Mouse (Mus musculus): Measurements from ENCODE around the gene Strap. TPM values are rescaled to one million over a fixed set of nuclear protein-coding genes. Genes with fewer than 3 reads are reported as not detected.
A peak's percentile ranks its signal among the peaks of the same experiment; 100 is the strongest.

Strap gene
- polyA plus RNA-seq (2012; rRNA removed) (53.2 and 62.7 TPM in 2 replicates), polyA plus RNA-seq (2014; fragmentation: Nextera tagmentation; extraction: Ambion mirVana) (159 and 160 TPM in 2 replicates)

GRCm38 (mm10) chr6:137734846-137735609 is at the start of gene Strap:
Gene Strap, plus strand, starts transcription at chr6:137735078.
- WGBS: under 1% methylated on average over 57 of the region's 86 CpGs
- Histone ChIP-seq H3K4me2 (replicated peaks; ENCODE audit: low read depth, low read length, severe bottlenecking) (peak within 1 kb of the TSS; percentile 91), H3K9me3 (ENCODE audit: control insufficient read depth, low read length) (no peaks in the 10 kb centered on the region), H3K36me3 (ENCODE audit: control insufficient read depth, insufficient read depth, low read length) (peaks cover 21% of the 10 kb centered on the region), H3K4me1 (ENCODE audit: control insufficient read depth, insufficient read depth, low read length) (peaks cover 13% of the 10 kb centered on the region), H3K27ac (replicated peaks; ENCODE audit: low read depth, low read length) (peak within 1 kb of the TSS; percentile 86), H3K9ac (ENCODE audit: low read depth, low read length, severe bottlenecking) (peak within 1 kb of the TSS; percentile 95), H3K4me3 (replicated peaks; ENCODE audit: low read length) (peak within 1 kb of the TSS; percentile 71), H3K27me3 (ENCODE audit: control insufficient read depth, insufficient read depth, low read length) (no peaks in the 10 kb centered on the region)
- TF ChIP-seq POLR2A (IDR thresholded peaks at IDR 0.05; ENCODE audit: borderline replicate concordance, extremely low read depth, insufficient read depth, insufficient read length): peak; percentile 79; the same call in 1 of the 2 replicates
- peak; percentile 97 for DNase-seq (ENCODE audit: low spot score)
- peak; percentile 99 for ATAC-seq (ENCODE audit: low FRiP score, low read depth)

DNA sequence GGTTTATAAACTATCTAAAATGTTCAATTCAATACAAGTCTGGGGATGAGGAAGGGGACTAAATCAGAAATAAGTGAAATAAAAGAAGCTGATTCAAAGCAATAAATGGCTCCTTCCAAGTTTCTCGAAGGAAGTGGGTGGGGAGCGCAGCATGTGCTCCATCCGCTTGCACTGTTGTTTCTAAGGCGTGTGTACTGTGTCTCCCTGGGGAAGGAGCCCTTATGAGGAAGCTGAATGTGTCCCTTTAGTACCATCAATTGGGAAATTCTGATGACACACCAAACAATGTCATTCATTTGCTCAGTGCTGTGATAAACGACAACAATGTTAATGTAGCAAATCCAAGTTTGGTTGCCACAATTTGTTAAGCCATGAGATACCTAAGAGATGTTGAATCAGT is 47.2 kb upstream of the Strap start:
- H3K27ac ChIP-seq (replicated peaks; ENCODE audit: low read depth, low read length): no peak overlapping the region
- no peak overlapping the region for H3K9ac ChIP-seq (ENCODE audit: low read depth, low read length, severe bottlenecking)
- H3K9me3 ChIP-seq (ENCODE audit: control insufficient read depth, low read length): no peaks in the 10 kb centered on the region
- no peaks in the 10 kb centered on the region for H3K36me3 ChIP-seq (ENCODE audit: control insufficient read depth, insufficient read depth, low read length)
- DNase-seq (ENCODE audit: low spot score) (no peak), ATAC-seq (ENCODE audit: low FRiP score, low read depth) (no peak)
- H3K4me2 ChIP-seq (replicated peaks; ENCODE audit: low read depth, low read length, severe bottlenecking): no peak overlapping the region
- H3K4me3 ChIP-seq (replicated peaks; ENCODE audit: low read length): no peak overlapping the region
- WGBS: 93% methylated on average over 5 of the region's 5 CpGs
- no peak for TF ChIP-seq POLR2A (IDR thresholded peaks at IDR 0.05; ENCODE audit: borderline replicate concordance, extremely low read depth, insufficient read depth, insufficient read length)
- H3K4me1 ChIP-seq (ENCODE audit: control insufficient read depth, insufficient read depth, low read length): peaks cover 3% of the 10 kb centered on the region
- no peaks in the 10 kb centered on the region for H3K27me3 ChIP-seq (ENCODE audit: control insufficient read depth, insufficient read depth, low read length)

- ATAC-seq (ENCODE audit: low FRiP score, low read depth): no peak
- H3K4me3 ChIP-seq (replicated peaks; ENCODE audit: low read length): no peak overlapping the region
- 85% methylated on average over 3 of the region's 3 CpGs for WGBS
Observed at GRCm38 (mm10) chr6:137688079-137688478, 46.8 kb upstream of the Strap start.

DNA sequence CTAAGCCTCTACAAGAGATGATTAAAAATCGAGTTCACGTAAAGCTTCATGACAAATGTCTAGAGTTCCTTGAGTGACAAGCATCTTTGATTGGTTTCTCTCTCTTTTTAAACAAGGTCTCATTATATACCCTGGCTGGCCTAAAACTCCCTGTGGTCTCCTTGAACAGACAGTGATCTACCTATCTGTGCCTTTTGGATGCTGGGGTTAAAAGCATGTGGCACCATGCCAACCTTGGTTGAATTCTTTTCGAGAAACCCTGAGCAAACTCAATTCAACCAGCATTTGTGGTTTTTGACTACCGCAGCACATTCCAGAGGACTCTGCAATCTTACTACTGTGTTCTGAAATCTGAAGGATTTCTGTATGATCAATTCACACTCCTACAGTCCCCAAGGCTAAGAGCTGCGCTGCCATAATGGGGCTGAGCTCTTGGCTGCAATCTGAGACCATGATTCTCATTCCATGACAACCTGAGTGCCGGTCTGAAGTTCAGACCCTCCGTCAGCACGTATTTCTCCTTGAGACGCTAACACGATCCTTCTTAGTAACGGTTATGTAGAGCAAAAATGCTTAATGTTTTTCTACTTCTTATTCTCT is 46.3 kb upstream of the Strap start:
- no peak overlapping the region for H3K4me2 ChIP-seq (replicated peaks; ENCODE audit: low read depth, low read length, severe bottlenecking)
- WGBS: 66% methylated on average over 11 of the region's 11 CpGs
- H3K9ac ChIP-seq (ENCODE audit: low read depth, low read length, severe bottlenecking): no peak overlapping the region
- H3K9me3 ChIP-seq (ENCODE audit: control insufficient read depth, low read length): no peaks in the 10 kb centered on the region
- no peak overlapping the region for H3K4me3 ChIP-seq (replicated peaks; ENCODE audit: low read length)
- H3K4me1 ChIP-seq (ENCODE audit: control insufficient read depth, insufficient read depth, low read length): peaks cover 3% of the 10 kb centered on the region
- no peak overlapping the region for H3K27ac ChIP-seq (replicated peaks; ENCODE audit: low read depth, low read length)
- DNase-seq (ENCODE audit: low spot score) (peak; percentile 35), ATAC-seq (ENCODE audit: low FRiP score, low read depth) (no peak; the same call in 1 of the 2 replicates)
- H3K36me3 ChIP-seq (ENCODE audit: control insufficient read depth, insufficient read depth, low read length): no peaks in the 10 kb centered on the region
- no peaks in the 10 kb centered on the region for H3K27me3 ChIP-seq (ENCODE audit: control insufficient read depth, insufficient read depth, low read length)
- no peak for TF ChIP-seq POLR2A (IDR thresholded peaks at IDR 0.05; ENCODE audit: borderline replicate concordance, extremely low read depth, insufficient read depth, insufficient read length)

More at GRCm38 (mm10) chr6:137688079-137688478, 46.8 kb upstream of the Strap start:
- Histone ChIP-seq H3K36me3 (ENCODE audit: control insufficient read depth, insufficient read depth, low read length) (no peaks in the 10 kb centered on the region), H3K4me1 (ENCODE audit: control insufficient read depth, insufficient read depth, low read length) (peaks cover 3% of the 10 kb centered on the region), H3K4me2 (replicated peaks; ENCODE audit: low read depth, low read length, severe bottlenecking) (no peak overlapping the region), H3K9ac (ENCODE audit: low read depth, low read length, severe bottlenecking) (no peak overlapping the region), H3K9me3 (ENCODE audit: control insufficient read depth, low read length) (no peaks in the 10 kb centered on the region), H3K27ac (replicated peaks; ENCODE audit: low read depth, low read length) (no peak overlapping the region), H3K27me3 (ENCODE audit: control insufficient read depth, insufficient read depth, low read length) (no peaks in the 10 kb centered on the region)
- TF ChIP-seq POLR2A (IDR thresholded peaks at IDR 0.05; ENCODE audit: borderline replicate concordance, extremely low read depth, insufficient read depth, insufficient read length): no peak
- no peak for DNase-seq (ENCODE audit: low spot score)

- DNase-seq (ENCODE audit: low spot score) (no peak), ATAC-seq (ENCODE audit: low FRiP score, low read depth) (0 out of 2 replicates have a peak, but pooled peaks have one; percentile 30)
- H3K9ac ChIP-seq (ENCODE audit: low read depth, low read length, severe bottlenecking): no peak overlapping the region
- no peak overlapping the region for H3K4me3 ChIP-seq (replicated peaks; ENCODE audit: low read length)
- peaks cover 3% of the 10 kb centered on the region for H3K4me1 ChIP-seq (ENCODE audit: control insufficient read depth, insufficient read depth, low read length)
- no peak for TF ChIP-seq POLR2A (IDR thresholded peaks at IDR 0.05; ENCODE audit: borderline replicate concordance, extremely low read depth, insufficient read depth, insufficient read length)
- WGBS: 59% methylated on average over 2 of the region's 2 CpGs
- H3K9me3 ChIP-seq (ENCODE audit: control insufficient read depth, low read length): no peaks in the 10 kb centered on the region
- H3K36me3 ChIP-seq (ENCODE audit: control insufficient read depth, insufficient read depth, low read length): no peaks in the 10 kb centered on the region
- 0 out of 2 replicates have a peak overlapping the region, but pooled peaks have one; percentile 33 for H3K27ac ChIP-seq (replicated peaks; ENCODE audit: low read depth, low read length)
- no peaks in the 10 kb centered on the region for H3K27me3 ChIP-seq (ENCODE audit: control insufficient read depth, insufficient read depth, low read length)
- no peak overlapping the region for H3K4me2 ChIP-seq (replicated peaks; ENCODE audit: low read depth, low read length, severe bottlenecking)
Observed at GRCm38 (mm10) chr6:137690550-137691119, 44.2 kb upstream of the Strap start.
